Mouse (Mus musculus) gastrocnemius, adult 8-10 months (tissue): Measurements from ENCODE around the gene Serpina3m. TPM values are rescaled to one million over a fixed set of nuclear protein-coding genes. Genes with fewer than 3 reads are reported as not detected.

Experiments
- total RNA-seq, 4 experiments: library from RNA; stranded (reverse); gene quantifications; 2 replicates each; pipeline ENCODE4 v1.2.4; 2022

Serpina3m gene
- total RNA-seq, 4 experiments from 2014 or later: 0.43 to 0.56 TPM; not detected in 2

Other genes starting within 250 kb of the Serpina3m start
- gene Serpina5, start 237.4 kb upstream of the Serpina3m start, total RNA-seq: not detected
- not detected for gene Serpina3a, start 225.8 kb upstream of the Serpina3m start, total RNA-seq
- gene Serpina3b, start 210.5 kb upstream of the Serpina3m start, total RNA-seq: not detected
- gene Serpina3c, start 184.6 kb upstream of the Serpina3m start, total RNA-seq: 1 to 10 TPM in 3 of 4 experiments, under 1 TPM in 1; 0.39 to 3.2 (median 1.7) TPM
- gene Serpina3f, start 123.9 kb upstream of the Serpina3m start, total RNA-seq: not detected
- gene Serpina3g, start 102.2 kb upstream of the Serpina3m start, total RNA-seq: not detected
- gene Serpina3i, start 75.4 kb upstream of the Serpina3m start, total RNA-seq: under 1 TPM in 1 of 4 experiments, not detected in 3; 0.43 TPM
- gene Serpina3j, start 23.9 kb upstream of the Serpina3m start, total RNA-seq: not detected
- gene Serpina3k, start within 50 bp of the Serpina3m start, total RNA-seq: 1 to 10 TPM in 1 of 4 experiments, under 1 TPM in 2, not detected in 1; 0.12 to 4.9 (median 0.29) TPM
- 10 to 100 TPM in 1 of 4 experiments, 1 to 10 TPM in 3; 2.4 to 10.7 (median 5.6) TPM for gene Serpina3n, start 68.2 kb downstream of the Serpina3m start, total RNA-seq
- gene Gsc, start 134.8 kb downstream of the Serpina3m start, total RNA-seq: not detected